Mouse (Mus musculus): ENCODE data around the gene Mier2. TPM values are rescaled to one million over a fixed set of nuclear protein-coding genes. Genes with fewer than 3 reads are reported as not detected.

Gene Mier2
- polyA plus RNA-seq, 1 experiment from 2014 or later = 32.9 TPM

DNA sequence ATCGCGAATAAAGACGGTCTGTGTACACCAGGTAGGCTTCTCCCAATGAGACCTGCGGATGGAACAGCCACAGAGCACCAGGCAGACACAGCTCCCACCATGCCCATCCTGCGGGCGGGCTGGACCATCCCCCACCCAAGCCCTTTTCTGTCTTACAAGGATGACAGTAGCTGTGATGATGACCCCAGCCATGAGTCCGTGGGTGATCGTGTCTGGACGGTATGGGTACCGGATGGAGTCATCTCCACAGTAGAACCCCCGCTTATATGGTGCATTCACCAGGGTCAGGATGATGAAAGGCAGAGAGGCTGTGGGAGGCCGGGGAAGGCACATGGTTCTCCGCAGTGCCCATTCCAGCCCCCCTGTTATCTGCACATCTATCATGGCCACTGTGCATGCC, 24.3 kb downstream of the Mier2 start:
- no peak for ATAC-seq (ENCODE audit: extremely low read depth, insufficient number of reproducible peaks, low FRiP score, low TSS enrichment)
- Histone ChIP-seq H3K27me3 (replicated peaks) (peaks cover 14% of the 10 kb centered on the region), H3K9me3 (no peaks in the 10 kb centered on the region), H3K36me3 (peaks cover 25% of the 10 kb centered on the region), H3K27ac (replicated peaks) (no peak overlapping the region), H3K4me1 (peaks cover 10% of the 10 kb centered on the region), H3K4me3 (no peak overlapping the region), H3K4me2 (no peak overlapping the region), H3K9ac (no peak overlapping the region)
- WGBS = 89% methylated on average over 13 of the region's 13 CpGs

DNA sequence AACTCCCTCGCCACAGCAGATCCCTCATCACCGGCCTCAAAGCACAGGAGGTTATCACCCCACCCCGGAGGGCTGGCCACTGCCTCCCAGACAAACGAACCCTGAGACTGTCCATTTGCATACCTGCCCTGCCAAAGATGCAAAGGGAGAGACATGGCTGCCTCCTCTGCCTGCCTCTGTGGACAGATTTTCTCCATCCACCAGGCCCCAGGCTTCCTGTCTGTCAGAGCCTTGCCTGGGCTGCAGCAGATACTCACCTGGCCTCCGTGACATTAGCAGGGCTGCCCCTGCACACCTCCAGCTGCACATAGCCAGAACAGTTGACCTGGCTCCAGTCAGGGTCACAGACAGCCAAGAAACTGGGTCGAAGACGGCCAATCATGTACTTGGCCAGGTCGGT, 24.8 kb downstream of the Mier2 start:
- 72% methylated on average over 8 of the region's 8 CpGs for WGBS

DNA sequence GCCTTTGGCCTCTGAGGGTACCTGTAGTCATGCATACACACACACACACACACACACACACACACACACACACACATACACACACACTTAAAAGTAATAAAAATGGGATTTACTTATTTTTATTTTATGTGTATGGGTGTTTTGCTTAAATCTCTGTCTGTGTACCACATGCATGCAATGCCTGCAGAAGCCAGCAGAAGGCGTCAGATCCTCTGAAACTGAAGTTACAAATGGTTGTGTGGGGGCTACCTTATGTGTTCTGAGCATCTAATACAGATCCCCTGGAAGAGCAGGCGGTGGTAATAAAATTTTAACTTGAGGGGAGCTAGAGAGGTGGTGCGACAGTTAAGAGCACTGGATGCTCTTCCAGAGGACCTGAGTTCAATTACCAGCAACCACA, 26.9 kb downstream of the Mier2 start:
- WGBS = 84% methylated on average over 3 of the region's 3 CpGs
- no peak overlapping the region for H3K4me2 ChIP-seq
- H3K4me1 ChIP-seq = peaks cover 6% of the 10 kb centered on the region
- ATAC-seq (ENCODE audit: extremely low read depth, insufficient number of reproducible peaks, low FRiP score, low TSS enrichment) = no peak
- 0 out of 2 replicates have a peak, but pooled peaks cover 4% of the 10 kb centered on the region for H3K27me3 ChIP-seq (replicated peaks)
- no peaks in the 10 kb centered on the region for H3K9me3 ChIP-seq
- no peak overlapping the region for H3K27ac ChIP-seq (replicated peaks)
- H3K4me3 ChIP-seq = no peak overlapping the region
- peaks cover 31% of the 10 kb centered on the region for H3K36me3 ChIP-seq
- no peak overlapping the region for H3K9ac ChIP-seq

More for the DNA sequence above, 24.8 kb downstream of the Mier2 start:
- Histone ChIP-seq H3K4me1 (peaks cover 10% of the 10 kb centered on the region), H3K4me3 (no peak overlapping the region), H3K27ac (replicated peaks) (no peak overlapping the region), H3K9ac (no peak overlapping the region), H3K9me3 (no peaks in the 10 kb centered on the region), H3K36me3 (peaks cover 30% of the 10 kb centered on the region), H3K4me2 (no peak overlapping the region), H3K27me3 (replicated peaks) (peaks cover 14% of the 10 kb centered on the region)
- no peak for ATAC-seq (ENCODE audit: extremely low read depth, insufficient number of reproducible peaks, low FRiP score, low TSS enrichment)

DNA sequence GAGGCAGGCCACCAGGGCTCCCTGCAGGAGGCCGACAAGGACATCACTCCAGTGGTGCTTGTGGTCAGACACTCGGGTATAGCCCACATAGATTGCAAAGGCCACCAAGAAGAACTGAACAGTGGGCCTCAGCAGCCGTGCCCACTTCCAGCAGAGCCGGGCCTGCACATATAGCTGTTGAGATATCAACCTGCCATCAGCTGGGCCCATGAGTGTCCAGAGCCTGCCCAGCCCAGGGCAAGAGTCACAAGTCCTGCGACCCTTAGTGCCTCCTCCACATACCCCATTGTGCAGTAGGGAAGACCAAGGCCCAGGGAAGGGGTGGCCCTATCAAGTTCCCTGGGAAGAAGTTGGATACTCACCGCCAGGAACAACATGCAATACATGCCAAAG, 27.6 kb downstream of the Mier2 start:
- no peak overlapping the region for H3K27ac ChIP-seq (replicated peaks)
- no peak overlapping the region for H3K4me2 ChIP-seq
- ATAC-seq (ENCODE audit: extremely low read depth, insufficient number of reproducible peaks, low FRiP score, low TSS enrichment) = no peak
- H3K4me3 ChIP-seq = no peak overlapping the region
- H3K4me1 ChIP-seq = peaks cover under 1% of the 10 kb centered on the region; the same call in 1 of the 2 replicates
- 0 out of 2 replicates have a peak, but pooled peaks cover 3% of the 10 kb centered on the region for H3K27me3 ChIP-seq (replicated peaks)
- no peak overlapping the region for H3K9ac ChIP-seq
- WGBS = 65% methylated on average over 6 of the region's 6 CpGs
- H3K9me3 ChIP-seq = no peaks in the 10 kb centered on the region
- H3K36me3 ChIP-seq = peaks cover 31% of the 10 kb centered on the region

DNA sequence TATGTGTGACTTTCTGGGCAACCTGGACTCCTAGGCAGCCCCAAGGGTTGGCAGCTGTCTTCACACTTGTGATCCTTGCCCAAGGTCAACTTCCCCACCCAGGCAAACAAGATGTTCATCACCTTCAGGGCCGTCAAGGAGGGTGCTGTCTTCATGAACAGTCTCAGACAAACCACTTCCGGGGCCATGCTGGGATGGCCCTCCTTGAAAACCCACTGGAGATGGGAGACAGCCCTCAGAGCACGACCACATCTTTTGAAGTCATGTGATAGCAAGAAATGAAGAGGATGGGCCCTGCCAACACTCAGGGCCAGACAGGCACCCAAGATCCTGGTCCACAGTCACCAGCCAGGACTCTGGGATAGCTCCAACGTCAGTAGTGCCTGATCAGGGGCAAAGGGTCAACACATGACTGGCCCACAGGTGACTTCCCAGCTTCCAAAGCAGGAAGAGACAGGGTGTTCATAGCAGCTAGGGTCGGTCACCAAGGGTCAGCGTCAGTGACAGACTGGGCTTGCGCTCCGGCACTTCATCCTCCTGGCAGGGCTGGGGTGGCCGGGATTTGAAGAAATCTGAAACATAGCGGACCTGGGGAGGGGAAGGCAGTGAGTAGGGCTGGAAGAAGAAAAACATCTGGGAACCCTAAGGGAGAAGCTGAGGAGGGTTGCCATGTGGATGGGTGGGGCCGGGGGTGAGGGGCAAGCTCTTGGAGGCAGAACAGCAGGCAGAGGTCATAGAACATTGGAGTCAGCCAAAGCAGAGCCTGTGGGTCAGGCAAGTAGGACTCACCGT, 28.1 kb downstream of the Mier2 start:
- H3K27ac ChIP-seq (replicated peaks) = no peak overlapping the region
- H3K27me3 ChIP-seq (replicated peaks) = no peaks in the 10 kb centered on the region
- no peak overlapping the region for H3K4me2 ChIP-seq
- ATAC-seq (ENCODE audit: extremely low read depth, insufficient number of reproducible peaks, low FRiP score, low TSS enrichment) = no peak
- no peak overlapping the region for H3K4me3 ChIP-seq
- peaks cover 31% of the 10 kb centered on the region for H3K36me3 ChIP-seq
- no peaks in the 10 kb centered on the region for H3K4me1 ChIP-seq
- no peaks in the 10 kb centered on the region for H3K9me3 ChIP-seq
- no peak overlapping the region for H3K9ac ChIP-seq
- 79% methylated on average over 12 of the region's 12 CpGs for WGBS

DNA sequence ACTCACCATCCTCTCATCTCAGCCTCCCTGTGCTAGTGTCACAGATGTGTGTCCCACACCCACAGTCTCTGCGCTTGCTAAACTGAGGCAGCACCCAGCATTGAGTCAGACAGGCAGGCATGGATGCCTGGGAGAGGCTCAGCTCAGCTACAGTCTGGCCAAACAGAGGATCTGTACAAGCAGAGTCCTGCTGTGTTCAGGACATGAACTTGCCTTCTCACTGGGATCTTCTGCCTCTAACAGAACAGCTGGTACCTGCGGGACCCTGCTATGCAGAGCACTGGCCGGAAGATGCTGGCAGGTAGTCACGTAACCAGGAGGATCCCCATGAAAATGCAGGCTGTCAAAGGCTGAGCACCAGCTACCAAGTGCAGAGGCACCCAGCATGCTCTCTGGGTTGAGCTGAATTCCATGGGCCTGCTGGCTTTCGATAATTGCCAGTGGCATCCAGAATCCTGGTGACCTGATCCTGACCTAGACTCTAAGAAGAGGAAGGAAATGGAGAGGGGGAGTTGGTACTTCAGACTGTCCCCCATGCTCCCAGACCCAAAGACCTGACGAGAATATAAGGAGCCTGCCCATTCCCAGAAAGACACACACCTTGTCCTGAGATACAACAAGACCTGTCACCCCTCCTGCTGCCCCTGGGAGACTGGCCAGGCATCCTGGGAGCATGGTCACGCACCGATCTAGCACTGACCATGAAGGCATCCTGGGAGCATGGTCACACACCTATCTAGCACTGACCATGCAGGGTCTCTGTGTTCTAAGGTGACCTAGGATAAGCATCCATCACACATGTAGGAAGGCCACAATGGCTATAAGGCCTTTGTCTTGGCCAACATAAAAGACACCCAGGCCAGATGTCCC, 29.3 kb downstream of the Mier2 start:
- ATAC-seq (ENCODE audit: extremely low read depth, insufficient number of reproducible peaks, low FRiP score, low TSS enrichment) = no peak
- Histone ChIP-seq H3K4me2 (no peak overlapping the region), H3K4me1 (no peaks in the 10 kb centered on the region), H3K36me3 (peaks cover 31% of the 10 kb centered on the region), H3K27me3 (replicated peaks) (no peaks in the 10 kb centered on the region), H3K9ac (no peak overlapping the region), H3K27ac (replicated peaks) (no peak overlapping the region), H3K4me3 (no peak overlapping the region), H3K9me3 (no peaks in the 10 kb centered on the region)
- 80% methylated on average over 8 of the region's 8 CpGs for whole genome bisulfite sequencing

DNA sequence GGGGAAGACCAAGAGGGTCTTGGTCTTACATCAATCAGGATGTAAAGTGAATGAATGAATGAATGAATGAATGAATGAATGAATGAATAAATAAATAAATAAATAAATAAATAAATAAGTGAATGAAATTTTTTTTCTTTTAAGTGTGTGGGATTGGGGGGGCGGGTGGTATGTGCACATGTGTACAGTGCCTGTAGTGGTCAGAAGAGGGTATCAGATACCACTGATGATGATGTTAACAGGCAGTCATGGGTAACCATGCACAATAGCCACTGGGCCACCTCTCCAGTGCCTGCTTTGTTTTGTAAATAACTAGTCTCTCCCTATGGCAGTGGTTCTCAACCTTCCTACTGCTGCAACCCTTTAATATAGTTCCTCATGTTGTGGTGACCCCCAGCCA, 30.6 kb downstream of the Mier2 start:
- Histone ChIP-seq H3K9ac (no peak overlapping the region), H3K36me3 (peaks cover 26% of the 10 kb centered on the region), H3K4me3 (no peak overlapping the region), H3K4me1 (peaks cover 5% of the 10 kb centered on the region), H3K27ac (replicated peaks) (no peak overlapping the region), H3K27me3 (replicated peaks) (no peaks in the 10 kb centered on the region), H3K4me2 (no peak overlapping the region), H3K9me3 (no peaks in the 10 kb centered on the region)
- 60% methylated on average over 1 of the region's 1 CpGs for whole genome bisulfite sequencing
- no peak for ATAC-seq (ENCODE audit: extremely low read depth, insufficient number of reproducible peaks, low FRiP score, low TSS enrichment)

DNA sequence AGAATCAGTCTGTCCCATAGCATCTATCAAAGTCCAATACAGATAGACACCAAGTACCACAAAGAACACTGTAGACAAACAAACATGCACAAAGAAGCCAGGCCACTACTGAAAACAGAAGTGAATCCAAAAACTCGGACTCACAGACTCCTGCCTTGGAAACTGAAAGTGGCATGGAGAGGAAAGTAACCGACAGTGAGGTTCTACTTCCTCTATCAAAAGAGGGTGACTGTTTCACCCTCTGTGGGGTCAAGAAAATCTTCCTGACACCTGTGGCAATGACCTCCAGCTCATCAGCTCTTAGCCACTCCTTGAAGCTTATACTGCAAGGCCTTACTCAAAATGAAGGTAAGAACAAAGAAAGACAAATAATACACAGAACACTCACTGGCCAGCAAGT, 48.3 kb downstream of the Mier2 start:
- H3K27ac ChIP-seq (replicated peaks) = no peak overlapping the region
- no peak overlapping the region for H3K9ac ChIP-seq
- no peak for ATAC-seq (ENCODE audit: extremely low read depth, insufficient number of reproducible peaks, low FRiP score, low TSS enrichment)
- no peak overlapping the region for H3K4me2 ChIP-seq
- no peaks in the 10 kb centered on the region for H3K36me3 ChIP-seq
- no peak overlapping the region for H3K4me3 ChIP-seq
- H3K4me1 ChIP-seq = no peaks in the 10 kb centered on the region
- WGBS = 69% methylated on average over 2 of the region's 2 CpGs
- H3K27me3 ChIP-seq (replicated peaks) = no peaks in the 10 kb centered on the region
- H3K9me3 ChIP-seq = no peaks in the 10 kb centered on the region

DNA sequence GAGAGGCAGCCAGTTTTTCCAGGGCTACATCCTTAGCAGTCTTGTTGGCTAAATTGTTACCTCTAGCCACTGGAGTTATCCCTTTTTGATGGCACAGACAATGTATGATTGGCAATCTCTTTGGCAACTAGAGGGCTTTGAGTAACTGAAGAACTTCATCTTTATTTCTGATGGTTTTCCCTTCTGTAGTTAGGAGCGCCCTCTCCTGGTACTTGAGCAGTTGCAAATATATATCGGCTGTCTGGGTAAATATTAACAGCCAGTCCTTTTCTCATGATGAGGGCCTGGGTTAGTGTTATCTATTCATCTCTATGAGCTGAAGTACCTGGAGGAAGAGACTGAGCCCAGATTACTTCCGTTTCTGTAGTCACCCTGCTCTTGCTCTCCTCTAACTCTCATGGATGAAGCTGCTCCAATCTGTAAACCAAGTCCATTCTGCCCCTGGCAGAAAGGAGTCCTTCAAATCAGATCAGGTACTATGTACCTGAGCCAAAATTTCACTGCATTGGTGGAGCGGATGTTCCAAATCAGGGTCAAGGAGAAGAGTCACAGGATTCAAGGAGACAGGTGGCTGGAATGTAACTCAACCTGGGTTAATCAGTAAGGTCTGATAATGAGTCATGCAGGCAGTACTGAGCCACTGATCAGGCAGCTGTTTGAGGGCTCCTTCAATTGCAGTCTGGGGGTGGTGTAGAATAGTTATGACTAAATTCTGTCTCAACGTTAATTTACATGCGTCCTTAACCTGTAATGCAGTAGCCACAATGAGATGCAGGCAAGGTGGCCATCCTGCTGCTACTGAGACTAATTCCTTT, 52.0 kb downstream of the Mier2 start:
- Histone ChIP-seq H3K36me3 (no peaks in the 10 kb centered on the region), H3K9ac (no peak overlapping the region), H3K4me1 (no peaks in the 10 kb centered on the region), H3K4me3 (no peak overlapping the region), H3K27me3 (replicated peaks) (no peaks in the 10 kb centered on the region), H3K4me2 (no peak overlapping the region), H3K9me3 (0 out of 2 replicates have a peak, but pooled peaks cover 3% of the 10 kb centered on the region), H3K27ac (replicated peaks) (no peak overlapping the region)
- 64% methylated on average over 6 of the region's 6 CpGs for WGBS
- no peak for ATAC-seq (ENCODE audit: extremely low read depth, insufficient number of reproducible peaks, low FRiP score, low TSS enrichment)

DNA sequence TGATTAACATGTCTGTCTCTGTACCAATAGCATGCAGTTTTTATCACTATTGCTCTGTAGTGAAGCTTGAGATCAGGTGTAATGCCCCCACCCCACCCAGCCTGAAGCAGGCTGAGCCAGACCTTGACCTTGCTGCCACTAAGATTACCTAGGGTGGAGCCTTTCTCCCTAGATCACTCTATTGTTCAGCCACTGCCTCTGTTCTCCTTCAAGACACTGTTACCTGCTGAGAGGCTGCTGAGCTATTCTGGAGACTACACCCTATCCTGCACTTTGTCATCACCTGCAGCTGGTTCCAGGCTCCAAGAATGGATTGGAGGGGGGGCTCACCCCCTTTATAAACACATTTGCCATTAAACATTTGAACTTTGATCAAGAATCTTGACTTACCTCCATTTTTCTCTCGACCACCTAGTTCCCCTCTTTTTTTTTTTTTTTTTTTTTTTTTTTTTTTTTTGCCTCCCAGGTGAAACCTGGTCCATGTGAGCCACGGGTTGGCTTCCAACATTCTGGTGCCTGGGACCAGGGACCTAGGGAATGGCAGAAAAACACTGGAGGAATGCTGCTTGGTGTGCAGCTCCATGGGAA, 58.2 kb downstream of the Mier2 start:
- no peak for ATAC-seq (ENCODE audit: extremely low read depth, insufficient number of reproducible peaks, low FRiP score, low TSS enrichment)
- H3K9me3 ChIP-seq = 0 out of 2 replicates have a peak, but pooled peaks cover 3% of the 10 kb centered on the region
- H3K4me2 ChIP-seq = no peak overlapping the region
- H3K4me1 ChIP-seq = no peaks in the 10 kb centered on the region
- 40% methylated on average over 2 of the region's 2 CpGs for WGBS
- no peak overlapping the region for H3K4me3 ChIP-seq
- H3K36me3 ChIP-seq = no peaks in the 10 kb centered on the region
- no peak overlapping the region for H3K9ac ChIP-seq
- H3K27me3 ChIP-seq (replicated peaks) = no peaks in the 10 kb centered on the region
- no peak overlapping the region for H3K27ac ChIP-seq (replicated peaks)

DNA sequence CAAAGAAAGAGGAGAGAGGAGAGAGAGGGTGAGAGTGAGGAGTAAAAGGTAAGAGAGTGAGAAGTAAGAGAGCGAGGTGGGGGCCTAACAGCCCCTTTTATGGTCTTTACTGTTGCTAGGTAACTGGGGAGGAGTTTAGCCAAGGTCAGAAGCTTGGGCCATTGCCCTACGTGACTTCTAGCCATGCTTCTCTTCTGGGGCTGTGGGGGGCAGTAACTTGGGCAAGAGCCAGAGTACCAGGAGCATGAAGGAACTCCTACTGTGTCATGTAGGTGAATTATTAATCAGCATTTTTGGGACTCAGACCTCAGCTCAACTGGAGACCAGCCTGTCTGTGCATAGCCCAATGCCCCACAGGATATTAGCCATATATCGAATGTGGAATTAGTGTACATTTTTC, 59.1 kb downstream of the Mier2 start:
- WGBS = 60% methylated on average over 3 of the region's 3 CpGs
- Histone ChIP-seq H3K27ac (replicated peaks) (no peak overlapping the region), H3K4me2 (no peak overlapping the region), H3K9me3 (0 out of 2 replicates have a peak, but pooled peaks cover 3% of the 10 kb centered on the region), H3K27me3 (replicated peaks) (no peaks in the 10 kb centered on the region), H3K9ac (no peak overlapping the region), H3K4me3 (no peak overlapping the region), H3K4me1 (no peaks in the 10 kb centered on the region), H3K36me3 (no peaks in the 10 kb centered on the region)
- no peak for ATAC-seq (ENCODE audit: extremely low read depth, insufficient number of reproducible peaks, low FRiP score, low TSS enrichment)
